Mouse (Mus musculus): ENCODE results near the gene Rsph6a. TPM values are rescaled to one million over a fixed set of nuclear protein-coding genes. Genes with fewer than 3 reads are reported as not detected.

Rsph6a gene
- polyA plus RNA-seq, 1 experiment: 0.10 TPM

DNA sequence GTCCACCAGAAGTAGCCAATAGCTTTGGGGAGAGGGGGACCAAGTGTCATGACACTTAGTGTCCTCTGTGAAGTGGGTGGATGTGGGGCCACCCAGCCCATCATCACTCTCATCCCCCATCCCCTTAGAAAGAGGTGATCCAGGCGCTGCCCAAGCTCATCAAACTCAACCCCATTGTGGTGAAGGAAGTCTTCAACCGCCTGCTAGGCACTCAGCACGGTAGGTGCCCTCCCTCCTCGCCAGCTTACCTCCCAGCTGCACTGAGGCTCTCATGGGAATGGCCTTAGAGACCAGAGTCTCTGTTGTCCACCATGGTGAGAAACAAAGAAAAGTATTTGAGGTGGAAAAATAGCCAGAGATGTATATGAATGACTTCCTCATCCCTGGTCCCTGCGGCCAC, 5.2 kb upstream of the Rsph6a start:
- H3K27ac ChIP-seq (ENCODE audit: insufficient read depth, low read length): no peak overlapping the region
- 78% methylated on average over 5 of the region's 5 CpGs for whole genome bisulfite sequencing
- no peaks in the 10 kb centered on the region for H3K27me3 ChIP-seq (ENCODE audit: control insufficient read depth, insufficient read depth, low read length)
- H3K4me3 ChIP-seq (replicated peaks; ENCODE audit: insufficient read depth, low read depth, low read length): no peak overlapping the region
- peaks cover 18% of the 10 kb centered on the region for H3K4me1 ChIP-seq (ENCODE audit: control insufficient read depth, insufficient read depth, low read length)
- DNase-seq: no peak
- no peak for TF ChIP-seq CTCF (IDR thresholded peaks at IDR 0.05; ENCODE audit: borderline replicate concordance, insufficient read depth, low read depth, low read length)
- TF ChIP-seq POLR2A (IDR thresholded peaks at IDR 0.05; ENCODE audit: borderline replicate concordance, insufficient read depth, low read length): no peak

DNA sequence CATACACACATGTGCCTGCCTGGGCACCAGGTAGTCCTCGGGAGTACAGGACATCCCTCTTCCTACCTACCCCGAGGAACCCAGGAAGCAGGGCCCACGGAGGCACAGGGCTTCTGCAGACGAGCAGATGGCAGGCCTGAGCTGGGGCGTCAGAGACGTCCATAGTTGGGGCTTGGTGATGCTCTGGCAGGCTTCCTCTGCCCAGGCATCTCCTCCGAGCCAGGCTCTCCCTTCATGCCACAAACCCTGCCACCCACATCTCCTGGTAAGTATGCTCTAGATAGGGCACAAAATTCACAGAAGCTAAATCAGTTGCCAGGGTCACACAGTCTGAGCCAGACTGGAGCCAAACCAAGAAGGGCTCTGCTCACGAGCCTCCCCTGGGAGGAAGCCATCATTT, 4.3 kb upstream of the Rsph6a start:
- 22% methylated on average over 8 of the region's 8 CpGs for WGBS
- TF ChIP-seq POLR2A (IDR thresholded peaks at IDR 0.05; ENCODE audit: borderline replicate concordance, insufficient read depth, low read length): no peak
- no peak for TF ChIP-seq CTCF (IDR thresholded peaks at IDR 0.05; ENCODE audit: borderline replicate concordance, insufficient read depth, low read depth, low read length)
- Histone ChIP-seq H3K4me1 (ENCODE audit: control insufficient read depth, insufficient read depth, low read length) (peaks cover 18% of the 10 kb centered on the region), H3K27ac (ENCODE audit: insufficient read depth, low read length) (no peak overlapping the region), H3K4me3 (replicated peaks; ENCODE audit: insufficient read depth, low read depth, low read length) (no peak overlapping the region), H3K27me3 (ENCODE audit: control insufficient read depth, insufficient read depth, low read length) (no peaks in the 10 kb centered on the region)
- DNase-seq: no peak

DNA sequence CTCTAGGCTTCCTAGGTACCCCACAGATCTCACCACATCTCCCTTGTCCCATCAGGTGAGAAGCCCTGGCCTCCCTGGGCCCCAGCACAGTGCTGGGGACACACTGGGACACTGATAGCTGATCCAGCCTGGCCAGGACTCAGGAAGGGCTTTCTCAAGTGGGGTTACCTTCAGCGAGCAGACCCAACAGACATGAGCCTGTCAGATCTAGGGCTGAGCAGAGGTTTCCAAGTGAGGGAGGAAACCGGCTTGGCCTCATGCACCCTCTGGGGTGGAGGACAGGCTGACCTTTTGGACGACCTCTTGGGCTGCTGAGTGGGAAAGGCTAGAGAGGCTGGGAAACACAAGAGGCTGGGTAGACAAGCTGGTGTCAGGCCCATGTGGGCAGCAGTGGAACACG, 3.3 kb upstream of the Rsph6a start:
- WGBS: 83% methylated on average over 4 of the region's 4 CpGs
- no peak for TF ChIP-seq POLR2A (IDR thresholded peaks at IDR 0.05; ENCODE audit: borderline replicate concordance, insufficient read depth, low read length)
- TF ChIP-seq CTCF (IDR thresholded peaks at IDR 0.05; ENCODE audit: borderline replicate concordance, insufficient read depth, low read depth, low read length): no peak
- no peak overlapping the region for H3K27ac ChIP-seq (ENCODE audit: insufficient read depth, low read length)

DNA sequence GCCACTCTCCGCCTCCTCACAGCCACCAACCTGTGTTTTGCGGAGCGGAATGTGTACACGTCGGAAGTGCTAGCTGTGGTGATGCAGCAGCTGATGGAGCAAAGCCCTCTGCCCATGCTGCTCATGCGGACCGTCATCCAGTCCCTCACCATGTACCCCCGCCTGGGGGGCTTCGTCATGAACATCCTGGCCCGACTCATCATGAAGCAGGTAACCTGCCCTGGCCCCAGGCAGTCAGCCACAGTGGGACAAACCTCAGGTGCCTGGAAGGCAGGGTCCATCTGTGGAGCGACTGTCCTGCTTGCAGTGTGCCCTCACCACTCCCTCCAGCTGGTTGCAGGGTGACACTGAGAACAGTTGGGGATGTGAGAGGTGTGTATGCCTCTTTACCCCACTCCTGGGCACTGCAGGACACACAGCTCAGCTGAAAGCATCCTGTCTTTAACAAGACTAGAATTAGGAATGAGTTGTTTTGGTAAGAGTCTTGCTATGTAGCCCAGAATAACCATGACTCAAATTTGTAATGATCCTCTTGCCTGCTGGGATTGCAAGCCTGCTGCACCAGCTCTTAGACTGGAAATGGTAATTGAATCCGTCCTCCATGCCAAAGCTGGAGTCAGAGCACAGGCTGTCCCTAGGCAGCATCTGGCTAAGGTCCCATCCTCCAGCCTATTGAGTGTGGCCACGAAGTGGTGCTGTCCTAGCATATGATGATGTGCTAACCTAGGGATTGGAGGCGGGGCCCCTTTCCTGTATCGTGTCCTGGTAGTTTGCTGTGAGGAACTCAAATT, 1.9 kb upstream of the Rsph6a start:
- Histone ChIP-seq H3K27me3 (ENCODE audit: control insufficient read depth, insufficient read depth, low read length) (no peaks in the 10 kb centered on the region), H3K4me1 (ENCODE audit: control insufficient read depth, insufficient read depth, low read length) (no peaks in the 10 kb centered on the region; the same call in 1 of the 2 replicates), H3K27ac (ENCODE audit: insufficient read depth, low read length) (no peak overlapping the region), H3K4me3 (replicated peaks; ENCODE audit: insufficient read depth, low read depth, low read length) (no peak overlapping the region)
- 76% methylated on average over 15 of the region's 15 CpGs for WGBS
- DNase-seq: no peak
- TF ChIP-seq POLR2A (IDR thresholded peaks at IDR 0.05; ENCODE audit: borderline replicate concordance, insufficient read depth, low read length) (no peak), CTCF (IDR thresholded peaks at IDR 0.05; ENCODE audit: borderline replicate concordance, insufficient read depth, low read depth, low read length) (no peak)

More for the DNA sequence above, 3.3 kb upstream of the Rsph6a start:
- no peak for DNase-seq
- peaks cover 9% of the 10 kb centered on the region for H3K4me1 ChIP-seq (ENCODE audit: control insufficient read depth, insufficient read depth, low read length)
- H3K27me3 ChIP-seq (ENCODE audit: control insufficient read depth, insufficient read depth, low read length): no peaks in the 10 kb centered on the region
- H3K4me3 ChIP-seq (replicated peaks; ENCODE audit: insufficient read depth, low read depth, low read length): no peak overlapping the region

- Histone ChIP-seq H3K27ac (ENCODE audit: insufficient read depth, low read length) (no peak overlapping the region), H3K4me1 (ENCODE audit: control insufficient read depth, insufficient read depth, low read length) (no peaks in the 10 kb centered on the region; the same call in 1 of the 2 replicates), H3K27me3 (ENCODE audit: control insufficient read depth, insufficient read depth, low read length) (no peaks in the 10 kb centered on the region), H3K4me3 (replicated peaks; ENCODE audit: insufficient read depth, low read depth, low read length) (no peak overlapping the region)
- 80% methylated on average over 7 of the region's 7 CpGs for WGBS
- TF ChIP-seq POLR2A (IDR thresholded peaks at IDR 0.05; ENCODE audit: borderline replicate concordance, insufficient read depth, low read length) (no peak), CTCF (IDR thresholded peaks at IDR 0.05; ENCODE audit: borderline replicate concordance, insufficient read depth, low read depth, low read length) (no peak)
- no peak for DNase-seq
These were observed 1.4 kb upstream of the Rsph6a start for GRCm38 (mm10) chr7:19053136-19053532.

DNA sequence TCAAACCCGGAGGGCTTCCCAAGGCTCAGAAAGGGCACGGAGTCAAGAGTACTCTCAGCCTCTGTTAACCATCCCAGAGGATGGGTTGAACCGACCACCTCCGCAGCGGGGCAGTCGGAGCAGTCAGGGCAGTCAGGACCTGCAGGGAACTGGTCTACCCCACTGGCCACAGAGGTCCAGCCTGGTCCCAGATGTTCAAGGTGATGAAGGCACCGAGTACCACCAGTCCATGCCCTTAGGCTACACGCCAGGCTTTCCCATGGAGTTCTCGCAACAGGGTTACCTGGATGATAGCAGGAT, 237 bp downstream of the Rsph6a start:
- Histone ChIP-seq H3K4me1 (ENCODE audit: control insufficient read depth, insufficient read depth, low read length) (no peaks in the 10 kb centered on the region; the same call in 1 of the 2 replicates), H3K27me3 (ENCODE audit: control insufficient read depth, insufficient read depth, low read length) (no peaks in the 10 kb centered on the region), H3K4me3 (replicated peaks; ENCODE audit: insufficient read depth, low read depth, low read length) (no peak overlapping the region), H3K27ac (ENCODE audit: insufficient read depth, low read length) (no peak overlapping the region)
- no peak for DNase-seq
- 62% methylated on average over 9 of the region's 9 CpGs for WGBS
- TF ChIP-seq POLR2A (IDR thresholded peaks at IDR 0.05; ENCODE audit: borderline replicate concordance, insufficient read depth, low read length): no peak
- TF ChIP-seq CTCF (IDR thresholded peaks at IDR 0.05; ENCODE audit: borderline replicate concordance, insufficient read depth, low read depth, low read length): no peak

- WGBS: 87% methylated on average over 8 of the region's 8 CpGs
- no peak overlapping the region for H3K4me3 ChIP-seq (replicated peaks; ENCODE audit: insufficient read depth, low read depth, low read length)
- DNase-seq: no peak
- no peaks in the 10 kb centered on the region for H3K27me3 ChIP-seq (ENCODE audit: control insufficient read depth, insufficient read depth, low read length)
- TF ChIP-seq CTCF (IDR thresholded peaks at IDR 0.05; ENCODE audit: borderline replicate concordance, insufficient read depth, low read depth, low read length) (no peak), POLR2A (IDR thresholded peaks at IDR 0.05; ENCODE audit: borderline replicate concordance, insufficient read depth, low read length) (no peak)
- H3K27ac ChIP-seq (ENCODE audit: insufficient read depth, low read length): no peak overlapping the region
- no peaks in the 10 kb centered on the region; the same call in 1 of the 2 replicates for H3K4me1 ChIP-seq (ENCODE audit: control insufficient read depth, insufficient read depth, low read length)
These were observed 618 bp downstream of the Rsph6a start for GRCm38 (mm10) chr7:19055108-19055507.

- Histone ChIP-seq H3K27me3 (ENCODE audit: control insufficient read depth, insufficient read depth, low read length) (no peaks in the 10 kb centered on the region), H3K4me3 (replicated peaks; ENCODE audit: insufficient read depth, low read depth, low read length) (no peak overlapping the region), H3K27ac (ENCODE audit: insufficient read depth, low read length) (no peak overlapping the region), H3K4me1 (ENCODE audit: control insufficient read depth, insufficient read depth, low read length) (no peaks in the 10 kb centered on the region; the same call in 1 of the 2 replicates)
- TF ChIP-seq POLR2A (IDR thresholded peaks at IDR 0.05; ENCODE audit: borderline replicate concordance, insufficient read depth, low read length): no peak
- TF ChIP-seq CTCF (IDR thresholded peaks at IDR 0.05; ENCODE audit: borderline replicate concordance, insufficient read depth, low read depth, low read length): no peak
- DNase-seq: no peak
- 90% methylated on average over 10 of the region's 10 CpGs for WGBS
These were observed 2.9 kb downstream of the Rsph6a start for GRCm38 (mm10) chr7:19057405-19057804.
